Mouse (Mus musculus) heart, embryonic 16.5 days (tissue): ENCODE data around the gene Rnaseh2a. TPM values are rescaled to one million over a fixed set of nuclear protein-coding genes. Genes with fewer than 3 reads are reported as not detected.
A peak's percentile ranks its signal among the peaks of the same experiment; 100 is the strongest.

Source experiments
- ATAC-seq: fragments of 200-750 bp; cut with Nextera tagmentation; replicated peaks from 2 replicates; pipeline ENCODE4 v1.8.0; 2017; ENCODE audit warnings: moderate number of reproducible peaks; ENCODE audit not compliant: insufficient read depth, low FRiP score; ENCODE audit errors: extremely low read depth
- H3K27ac ChIP-seq: fragments of 300-500 bp; sonication (generic); 2 replicates; pipeline ENCODE4 v1.5.1; 2014; ENCODE audit warnings: mild to moderate bottlenecking, low read length, control low read depth, moderate library complexity
- H3K27me3 ChIP-seq: fragments of 300-500 bp; sonication (generic); 2 replicates; pipeline ENCODE4 v1.6.1; 2014; ENCODE audit warnings: low read length, mixed read lengths; ENCODE audit not compliant: control insufficient read depth, insufficient read depth
- H3K36me3 ChIP-seq: fragments of 300-500 bp; sonication (generic); 2 replicates; pipeline ENCODE4 v1.6.1; 2014; ENCODE audit not compliant: control insufficient read depth, insufficient read depth
- H3K4me1 ChIP-seq: fragments of 300-500 bp; sonication (generic); 2 replicates; pipeline ENCODE4 v1.6.1; 2014; ENCODE audit warnings: low read length, mixed read lengths; ENCODE audit not compliant: control insufficient read depth, insufficient read depth
- H3K4me2 ChIP-seq: fragments of 300-500 bp; sonication (generic); 2 replicates; pipeline ENCODE4 v1.6.1; 2014; ENCODE audit warnings: low read depth, mild to moderate bottlenecking, control low read depth, low read length
- H3K4me3 ChIP-seq: fragments of 300-500 bp; sonication (generic); 2 replicates; pipeline ENCODE4 v1.5.1; 2014; ENCODE audit warnings: mild to moderate bottlenecking, control low read depth, low read length
- H3K9ac ChIP-seq: fragments of 300-500 bp; sonication (generic); 2 replicates; pipeline ENCODE4 v1.6.1; 2014; ENCODE audit warnings: low read length, control low read depth
- H3K9me3 ChIP-seq: fragments of 300-500 bp; sonication (generic); replicated peaks from 2 replicates; pipeline ENCODE4 v1.6.1; 2016; ENCODE audit warnings: low read length; ENCODE audit not compliant: control insufficient read depth
- WGBS: fragments of 180-500 bp; shearing (Covaris S2); extraction: QIAGEN DNeasy Blood & Tissue Kit; methylation state at CpG from one replicate; pipeline ENCODE4 v1.1.7; 2014; 5-methylcytosine and 5-hydroxymethylcytosine counted together
- polyA plus RNA-seq: library from polyadenylated mRNA; unstranded; fragments of >200 nt; fragmentation: Nextera tagmentation; extraction: Ambion mirVana; gene quantifications from 2 replicates; pipeline ENCODE4 v1.2.1, GENCODE M21; 2015

Rnaseh2a gene
- polyA plus RNA-seq, 1 experiment from 2014 or later: 82.7 TPM

GRCm38 (mm10) chr8:84979599-84980421, 10.2 kb upstream of the Rnaseh2a start:
- ATAC-seq: peak; percentile 18
- Histone ChIP-seq H3K36me3 (no peaks in the 10 kb centered on the region), H3K27me3 (no peaks in the 10 kb centered on the region), H3K27ac (peak overlapping the region; percentile 94), H3K4me1 (peaks cover 54% of the 10 kb centered on the region), H3K9ac (peak overlapping the region; percentile 73), H3K4me3 (peak overlapping the region; percentile 73), H3K4me2 (peak overlapping the region; percentile 97), H3K9me3 (no peaks in the 10 kb centered on the region)
- 3% methylated on average over 42 of the region's 42 CpGs for WGBS

DNA sequence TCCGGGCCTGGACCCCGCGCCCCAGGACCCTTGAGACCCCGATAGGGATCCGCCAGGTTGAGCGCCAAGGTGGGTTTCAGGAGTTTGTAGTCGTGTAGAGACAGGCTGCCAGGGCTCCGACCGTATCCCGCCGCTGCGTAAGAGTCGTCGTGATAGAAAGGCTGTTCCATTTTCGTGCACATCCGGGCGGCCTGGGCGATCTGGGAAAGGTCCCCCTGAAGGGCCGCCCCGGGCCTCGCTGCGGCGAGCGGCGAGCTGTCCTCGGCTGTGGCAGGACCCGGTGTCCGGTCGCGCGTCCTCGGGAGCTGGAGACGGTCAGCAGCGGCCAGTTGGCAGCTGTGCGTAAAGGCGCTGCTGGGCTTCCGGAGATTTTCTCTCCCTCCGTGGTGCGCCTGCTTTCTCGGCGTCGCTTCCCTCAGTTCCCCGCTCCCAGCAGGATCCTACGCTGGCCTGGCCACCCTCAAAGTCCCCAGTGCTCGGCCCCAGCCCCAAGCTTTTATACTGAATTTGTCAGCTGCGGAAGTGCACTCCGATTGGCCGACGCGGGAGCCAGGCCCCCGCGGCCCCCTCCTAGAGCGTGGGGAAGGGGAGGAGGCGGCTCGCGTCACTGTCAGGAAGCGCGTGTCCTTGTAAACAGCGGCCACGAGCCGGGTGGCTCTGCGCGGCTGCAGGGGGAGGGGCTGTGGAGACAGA, 8.8 kb upstream of the Rnaseh2a start, which contains the start of gene Junb:
TSS of gene Junb (minus strand) at position 471 of the 693 bp plus-strand sequence.
- H3K4me2 ChIP-seq: peak within 1 kb of the TSS; percentile 97
- peaks cover 48% of the 10 kb centered on the region for H3K4me1 ChIP-seq
- WGBS: 1% methylated on average over 63 of the region's 63 CpGs
- H3K9me3 ChIP-seq: no peaks in the 10 kb centered on the region
- peaks cover 7% of the 10 kb centered on the region; the same call in 1 of the 2 replicates for H3K36me3 ChIP-seq
- H3K27ac ChIP-seq: peak within 1 kb of the TSS; percentile 94
- H3K27me3 ChIP-seq: no peaks in the 10 kb centered on the region
- peak within 1 kb of the TSS; percentile 73 for H3K4me3 ChIP-seq
- ATAC-seq: peak; percentile 58
- H3K9ac ChIP-seq: peak within 1 kb of the TSS; percentile 90

DNA sequence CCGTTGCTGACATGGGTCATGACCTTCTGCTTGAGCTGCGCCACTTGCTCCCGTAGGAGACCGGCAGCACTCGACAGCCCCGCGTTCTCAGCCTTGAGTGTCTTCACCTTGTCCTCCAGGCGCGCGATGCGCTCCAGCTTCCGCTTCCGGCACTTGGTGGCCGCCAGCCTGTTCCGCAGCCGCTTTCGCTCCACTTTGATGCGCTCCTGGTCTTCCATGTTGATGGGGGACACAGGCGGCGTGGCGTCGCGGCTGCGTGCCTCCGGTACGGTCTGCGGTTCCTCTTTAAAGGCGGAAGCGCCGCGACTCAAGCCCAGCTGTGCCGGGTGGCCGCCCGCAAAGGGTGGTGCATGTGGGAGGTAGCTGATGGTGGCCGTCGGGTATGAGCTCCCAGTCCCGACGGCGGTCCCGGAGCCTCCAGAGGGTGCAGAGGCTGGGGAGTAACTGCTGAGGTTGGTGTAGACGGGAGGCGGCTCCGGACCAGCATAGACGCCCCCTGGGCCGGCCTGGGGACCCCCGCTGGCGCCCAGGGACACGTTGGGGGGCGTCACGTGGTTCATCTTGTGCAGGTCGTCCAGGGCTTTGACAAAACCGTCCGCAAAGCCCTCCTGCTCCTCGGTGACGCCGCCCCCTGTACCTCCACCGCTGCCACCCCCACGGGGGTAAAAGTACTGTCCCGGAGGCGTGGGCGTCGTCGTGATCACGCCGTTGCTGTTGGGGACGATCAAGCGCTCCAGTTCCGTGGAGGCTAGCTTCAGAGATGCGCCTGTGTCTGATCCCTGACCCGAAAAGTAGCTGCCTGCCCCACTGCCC, 8.1 kb upstream of the Rnaseh2a start:
- H3K4me3 ChIP-seq: peak overlapping the region; percentile 73
- no peaks in the 10 kb centered on the region for H3K9me3 ChIP-seq
- ATAC-seq: no peak
- H3K9ac ChIP-seq: peak overlapping the region; percentile 90
- peaks cover 48% of the 10 kb centered on the region for H3K4me1 ChIP-seq
- H3K27ac ChIP-seq: peak overlapping the region; percentile 94
- H3K4me2 ChIP-seq: peak overlapping the region; percentile 97
- under 1% methylated on average over 69 of the region's 70 CpGs for WGBS
- no peaks in the 10 kb centered on the region for H3K27me3 ChIP-seq
- H3K36me3 ChIP-seq: peaks cover 7% of the 10 kb centered on the region

- no peak for ATAC-seq
- 3% methylated on average over 25 of the region's 25 CpGs for WGBS
- no peaks in the 10 kb centered on the region for H3K9me3 ChIP-seq
- no peaks in the 10 kb centered on the region for H3K27me3 ChIP-seq
- H3K4me2 ChIP-seq: peak overlapping the region; percentile 97
- peak overlapping the region; percentile 73 for H3K4me3 ChIP-seq
- peaks cover 7% of the 10 kb centered on the region for H3K36me3 ChIP-seq
- H3K9ac ChIP-seq: peak overlapping the region; percentile 90
- peak overlapping the region; percentile 94 for H3K27ac ChIP-seq
- H3K4me1 ChIP-seq: peaks cover 44% of the 10 kb centered on the region
Measured at GRCm38 (mm10) chr8:84976763-84977434, 7.3 kb upstream of the Rnaseh2a start.

DNA sequence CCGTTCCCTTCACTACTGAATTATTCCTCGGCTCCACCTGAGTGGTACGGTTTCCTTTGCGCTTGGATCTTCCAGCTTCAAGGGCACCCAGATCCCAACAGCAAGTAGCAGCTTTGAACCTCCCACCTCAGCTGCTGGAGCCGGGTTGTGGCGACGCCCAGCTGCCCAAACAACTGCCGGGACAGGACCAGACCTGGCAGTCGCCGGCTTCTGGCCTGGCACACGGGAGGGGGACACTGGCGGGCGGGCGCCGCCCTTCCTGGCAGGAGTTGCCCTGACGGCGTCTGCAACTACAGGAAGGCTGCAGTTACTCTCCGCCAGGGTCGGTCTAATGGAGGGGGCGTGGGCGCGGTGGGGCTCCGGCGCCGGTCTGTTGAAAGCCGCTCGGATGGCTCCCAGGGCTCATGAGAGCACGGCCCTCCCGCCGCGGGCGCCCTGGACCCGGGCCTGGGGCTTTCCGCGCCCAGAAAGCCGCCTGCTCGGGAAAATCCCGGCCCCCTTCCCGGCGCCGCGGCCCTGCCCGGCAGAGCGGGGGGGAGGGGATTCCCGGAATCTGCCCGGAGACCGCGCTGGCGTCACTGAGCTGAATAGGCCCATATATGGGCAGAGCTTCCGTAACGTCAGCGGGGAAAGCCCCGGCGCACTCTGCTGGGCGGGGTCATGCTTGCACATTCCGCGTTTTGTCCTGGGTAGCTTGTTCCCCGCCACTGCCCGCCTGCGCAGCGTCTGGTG, 6.6 kb upstream of the Rnaseh2a start:
- Histone ChIP-seq H3K9ac (peak overlapping the region; percentile 90), H3K4me3 (peak overlapping the region; percentile 73), H3K27ac (peak overlapping the region; percentile 94), H3K27me3 (no peaks in the 10 kb centered on the region), H3K4me1 (peaks cover 41% of the 10 kb centered on the region), H3K9me3 (no peaks in the 10 kb centered on the region), H3K36me3 (peaks cover 14% of the 10 kb centered on the region), H3K4me2 (peak overlapping the region; percentile 97)
- WGBS: under 1% methylated on average over 58 of the region's 61 CpGs
- peak; percentile 81 for ATAC-seq

DNA sequence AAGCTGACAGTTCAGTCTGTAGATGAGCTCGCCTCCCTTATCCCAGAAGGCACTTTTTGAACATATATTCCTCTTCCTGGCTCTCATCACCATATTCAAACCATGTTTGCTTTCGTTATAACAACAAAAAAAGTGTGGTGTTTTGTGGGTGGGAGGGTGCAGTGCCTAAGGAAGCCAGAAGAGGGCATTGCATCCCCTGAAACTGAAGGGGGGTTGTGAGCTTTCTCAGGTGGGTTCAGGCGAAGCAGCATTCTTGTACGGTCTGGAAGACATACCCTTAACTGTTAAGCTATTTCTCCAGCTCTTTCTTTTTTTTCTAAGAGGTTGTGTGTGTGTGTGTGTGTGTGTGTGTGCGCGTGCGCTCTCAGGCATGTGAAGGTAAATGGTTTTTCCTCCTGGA, 5.9 kb upstream of the Rnaseh2a start:
- H3K4me1 ChIP-seq: peaks cover 41% of the 10 kb centered on the region
- peak overlapping the region; percentile 94 for H3K27ac ChIP-seq
- no peak for ATAC-seq

GRCm38 (mm10) chr8:84974543-84975142, 5.1 kb upstream of the Rnaseh2a start:
- Histone ChIP-seq H3K9me3 (no peaks in the 10 kb centered on the region), H3K9ac (no peak overlapping the region), H3K36me3 (peaks cover 16% of the 10 kb centered on the region), H3K27me3 (no peaks in the 10 kb centered on the region), H3K4me3 (no peak overlapping the region), H3K27ac (no peak overlapping the region; the same call in 1 of the 2 replicates), H3K4me1 (peaks cover 37% of the 10 kb centered on the region), H3K4me2 (no peak overlapping the region)
- WGBS: 79% methylated on average over 8 of the region's 8 CpGs
- ATAC-seq: no peak

More for the DNA sequence above, 5.9 kb upstream of the Rnaseh2a start:
- 36% methylated on average over 7 of the region's 7 CpGs for WGBS
- peaks cover 16% of the 10 kb centered on the region for H3K36me3 ChIP-seq
- no peaks in the 10 kb centered on the region for H3K27me3 ChIP-seq
- peak overlapping the region; percentile 97; the same call in 1 of the 2 replicates for H3K4me2 ChIP-seq
- no peaks in the 10 kb centered on the region for H3K9me3 ChIP-seq
- H3K9ac ChIP-seq: no peak overlapping the region
- H3K4me3 ChIP-seq: no peak overlapping the region
